Mouse (Mus musculus): ENCODE results near the gene Trmt112. TPM values are rescaled to one million over a fixed set of nuclear protein-coding genes. Genes with fewer than 3 reads are reported as not detected.
"Not testable (repeated sequence)": the region's sequence is repeated elsewhere in the genome, so short reads cannot be mapped to it uniquely, and the experiment has no call there.

The Trmt112 gene
- total RNA-seq (2021) = 10 to 100 TPM; 43.1 to 53.9 TPM
- long read RNA-seq, transcript Trmt112-202 (4 exons, 985 nt) = major isoform, 22 of 23 reads
- long read RNA-seq, partial matches to known transcripts = 0 of 23 reads
- long read RNA-seq, other reads (novel, unspliced or antisense) = 1 of 23 reads

- peak; percentile 92 to 96 for DNase-seq (ENCODE audit: low spot score in 2 of 2)
Measured at GRCm38 (mm10) chr19:6909507-6910289, at the start of gene Trmt112, which contains the start of gene Prdx5. TSS of gene Trmt112 (plus strand) at chr19:6909698. TSS of gene Prdx5 (minus strand) at chr19:6910106.

GRCm38 (mm10) chr19:6859971-6860370 lies 49.5 kb upstream of the Trmt112 start:
- DNase-seq (ENCODE audit: low spot score in 2 of 2) = no peak

GRCm38 (mm10) chr19:6860706-6861105 lies 48.8 kb upstream of the Trmt112 start:
- DNase-seq (ENCODE audit: low spot score in 2 of 2) = no peak

DNA sequence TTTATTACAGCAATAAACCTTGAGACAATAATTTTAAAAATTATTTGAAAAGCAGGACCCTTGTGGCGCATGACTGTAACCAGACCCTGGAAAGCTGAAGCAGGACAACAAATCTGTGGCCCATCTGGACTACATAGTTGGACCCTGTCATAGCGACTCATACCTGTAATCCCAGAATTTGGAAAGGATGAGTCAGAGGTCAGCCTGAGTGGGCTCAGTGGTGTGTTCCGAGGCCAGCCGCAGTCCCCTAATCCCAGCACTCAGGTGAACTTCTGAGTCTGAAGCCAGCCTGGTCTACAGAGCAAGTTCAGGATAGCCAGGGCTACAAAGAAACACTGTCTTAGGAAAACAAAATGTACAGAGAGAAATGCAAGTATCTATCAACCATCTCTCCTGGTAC lies 48.0 kb upstream of the Trmt112 start:
- DNase-seq (ENCODE audit: low spot score in 2 of 2) = no peak

- no peak for DNase-seq (ENCODE audit: low spot score in 2 of 2)
Measured at GRCm38 (mm10) chr19:6869355-6869754, 40.1 kb upstream of the Trmt112 start.

DNA sequence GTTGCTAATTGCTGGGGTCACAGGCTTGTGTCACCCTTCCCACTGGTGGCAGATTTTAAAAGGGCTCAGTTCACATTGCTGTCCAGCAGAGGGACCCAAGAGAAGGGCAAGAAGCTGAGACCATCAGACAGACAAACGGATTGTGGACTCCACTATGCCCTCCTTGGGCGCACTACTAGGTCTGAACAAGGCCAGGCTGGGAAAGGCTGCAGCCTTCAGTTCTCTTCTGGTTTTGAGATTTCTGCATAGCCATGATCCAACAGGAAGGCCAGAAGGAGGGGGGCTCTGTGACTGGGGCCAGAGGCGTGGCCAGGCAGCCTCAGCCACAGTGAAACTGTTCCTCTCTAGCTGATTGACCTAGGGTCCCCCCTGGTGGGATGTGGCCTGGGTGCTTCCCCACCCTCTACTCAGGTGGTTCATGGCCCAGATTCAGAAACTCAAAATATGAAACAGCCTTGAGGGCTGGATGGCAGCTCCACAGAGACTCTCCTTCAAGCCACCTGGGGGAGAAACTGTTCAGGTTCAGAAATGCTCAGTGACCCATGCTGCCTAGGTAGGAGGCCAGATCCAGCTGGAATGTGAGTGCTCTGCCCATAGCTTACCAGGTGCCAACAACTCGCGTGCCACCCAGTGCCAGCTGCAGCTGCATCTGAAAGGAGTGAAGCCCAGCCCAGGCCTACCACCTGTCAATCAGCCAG lies 37.8 kb upstream of the Trmt112 start:
- DNase-seq (ENCODE audit: low spot score in 2 of 2) = no peak

GRCm38 (mm10) chr19:6872701-6873100 lies 36.8 kb upstream of the Trmt112 start:
- DNase-seq (ENCODE audit: low spot score in 2 of 2) = no peak

GRCm38 (mm10) chr19:6874257-6874656 lies 35.2 kb upstream of the Trmt112 start:
- no peak for DNase-seq (ENCODE audit: low spot score in 2 of 2)

DNA sequence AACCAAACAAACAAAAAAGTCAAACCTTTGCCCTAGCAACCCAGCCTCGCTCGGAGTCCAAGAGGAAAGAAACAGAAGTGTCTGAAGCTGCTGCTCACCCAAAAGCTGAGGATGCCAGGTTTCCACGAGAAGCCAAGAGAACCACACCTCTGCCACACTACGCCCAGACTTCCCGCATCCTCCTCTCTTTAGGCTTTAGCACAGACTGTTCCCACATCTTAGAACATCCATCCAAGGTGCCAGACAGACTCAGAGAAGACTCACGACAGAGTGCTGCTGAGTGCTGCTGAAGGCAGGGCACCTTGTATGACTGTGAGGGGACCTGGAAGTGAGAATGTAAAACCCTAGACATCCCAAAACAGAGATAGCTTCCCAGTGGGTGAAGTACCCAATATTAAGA lies 33.7 kb upstream of the Trmt112 start:
- no peak for DNase-seq (ENCODE audit: low spot score in 2 of 2)

DNA sequence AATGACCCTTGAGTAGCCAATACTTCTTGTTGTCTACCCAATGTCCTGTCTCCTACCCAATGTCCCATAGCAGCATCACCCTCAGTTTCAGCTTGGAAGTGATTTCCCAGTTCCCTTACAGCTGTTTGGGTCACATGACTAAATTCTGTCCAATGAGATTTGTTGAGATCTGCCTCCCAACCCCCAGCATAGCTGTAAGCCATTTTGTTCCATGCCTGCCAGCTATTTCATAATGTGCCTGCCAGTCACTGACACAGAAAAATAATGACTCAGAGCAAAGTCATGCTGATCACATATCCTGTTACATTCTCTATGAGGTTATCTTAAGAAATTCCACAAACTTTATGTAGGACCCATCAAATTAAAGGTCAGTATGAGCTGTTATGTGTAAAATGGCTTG lies 32.7 kb upstream of the Trmt112 start:
- no peak for DNase-seq (ENCODE audit: low spot score in 2 of 2)

GRCm38 (mm10) chr19:6877965-6878364 lies 31.5 kb upstream of the Trmt112 start:
- DNase-seq (ENCODE audit: low spot score in 2 of 2) = no peak

- DNase-seq (ENCODE audit: low spot score in 2 of 2) = no peak
Measured at GRCm38 (mm10) chr19:6892512-6892911, 17.0 kb upstream of the Trmt112 start.

DNA sequence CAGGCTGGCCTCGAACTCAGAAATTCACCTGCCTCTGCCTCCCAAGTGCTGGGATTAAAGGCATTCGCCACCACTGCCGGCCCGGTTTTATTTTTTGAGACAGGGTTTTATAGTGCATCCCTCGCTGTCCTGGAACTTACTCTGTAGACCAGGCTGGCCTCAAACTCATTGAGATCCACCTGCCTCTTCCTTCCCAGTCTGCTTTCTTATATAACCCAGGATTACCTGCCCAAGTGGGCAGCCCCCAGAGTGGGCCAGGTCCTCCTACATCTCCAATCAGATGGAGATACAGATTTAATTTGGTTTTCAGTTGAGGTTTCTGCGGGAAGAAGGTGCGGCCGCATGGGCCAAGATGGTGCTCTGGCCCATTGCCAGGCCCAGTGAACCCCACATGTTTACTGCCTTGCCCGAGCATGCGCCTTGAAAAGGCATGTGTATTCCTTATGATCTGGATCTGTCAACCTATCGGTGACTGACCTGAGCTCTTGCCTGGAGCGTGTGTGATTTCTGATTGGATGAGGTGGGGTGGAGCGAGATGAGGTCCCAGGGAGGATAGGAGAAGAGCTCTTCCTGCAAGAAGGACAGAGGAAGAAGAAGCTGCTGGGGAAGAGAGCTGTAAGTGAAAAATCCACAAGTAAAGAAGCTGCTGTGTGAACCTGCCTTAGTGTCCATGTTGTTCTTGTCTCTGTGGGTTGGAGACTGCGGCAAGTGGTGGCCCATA lies 15.6 kb upstream of the Trmt112 start:
- no peak for DNase-seq (ENCODE audit: low spot score in 2 of 2)

DNA sequence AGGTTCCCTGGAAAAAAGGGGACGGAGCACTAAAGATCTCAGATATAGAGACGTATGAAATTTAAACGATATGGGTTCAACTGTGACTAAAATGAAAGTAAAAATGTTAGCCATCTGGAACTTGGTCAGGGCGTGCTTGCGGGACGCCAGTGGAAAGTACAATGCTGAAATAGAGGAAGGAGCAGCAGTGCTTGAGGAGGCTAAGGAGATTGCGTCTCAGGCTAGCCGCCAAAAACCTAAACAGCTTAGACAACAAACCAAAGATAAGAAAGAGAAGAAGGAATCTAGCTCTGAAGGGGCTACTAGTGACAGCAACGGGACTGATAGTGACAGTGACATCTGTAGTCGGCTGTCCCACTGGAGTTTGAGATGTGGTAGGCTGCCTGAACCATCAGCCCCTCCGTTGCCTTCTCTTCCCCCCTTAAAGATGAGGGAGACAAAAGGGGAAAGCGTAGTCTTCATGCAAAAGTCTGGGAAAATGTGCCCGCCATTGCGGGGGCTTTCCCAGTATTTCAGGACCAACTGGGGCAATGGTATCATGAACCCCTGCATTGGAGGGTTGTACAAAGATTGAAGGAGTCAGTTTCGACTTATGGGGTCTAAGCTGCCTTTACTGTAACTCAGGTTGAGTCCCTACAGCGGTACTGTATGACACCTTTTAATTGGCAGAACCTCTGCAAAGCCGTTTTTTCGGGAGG lies 13.7 kb upstream of the Trmt112 start:
- not testable (repeated sequence) for DNase-seq (ENCODE audit: low spot score in 2 of 2)

DNA sequence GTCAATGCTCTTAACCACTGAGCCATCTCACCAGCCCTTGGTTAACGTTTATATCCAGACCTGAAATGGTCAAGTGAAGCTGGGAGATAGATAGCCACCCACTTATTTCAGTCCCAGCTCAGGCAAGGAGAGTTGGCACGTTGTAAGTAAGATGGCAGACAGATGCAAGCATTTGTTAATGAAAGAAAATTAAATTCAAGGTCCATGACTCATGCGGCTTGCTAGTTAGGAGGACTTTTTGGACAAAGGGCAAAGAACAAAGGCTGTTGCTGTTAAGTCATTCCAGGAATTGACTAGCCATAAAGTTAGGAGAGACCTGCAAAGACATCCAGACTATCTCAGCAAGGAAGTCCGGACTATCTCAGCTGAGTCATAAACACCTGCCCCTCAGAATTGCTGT lies 9.9 kb upstream of the Trmt112 start:
- DNase-seq (ENCODE audit: low spot score in 2 of 2) = no peak

DNA sequence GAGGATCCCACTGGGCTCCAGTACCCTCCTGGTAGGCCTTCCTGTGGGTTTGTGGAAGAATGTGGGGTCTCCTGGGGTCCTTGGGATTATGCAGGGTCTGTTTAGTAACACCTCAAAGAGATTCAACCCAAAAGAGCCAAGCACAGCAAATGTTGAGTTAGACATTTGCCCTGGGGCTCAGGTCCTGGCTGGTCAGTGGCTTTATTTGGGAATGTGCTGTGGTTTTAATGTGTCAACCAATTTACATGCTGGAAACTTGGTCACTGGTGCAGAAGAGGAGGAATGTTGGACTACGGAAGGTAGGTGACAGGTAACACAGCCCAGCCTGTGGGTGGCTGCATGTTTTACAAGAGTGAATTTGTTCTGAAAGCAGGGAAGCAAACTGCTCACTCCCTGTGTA lies 6.5 kb upstream of the Trmt112 start:
- no peak for DNase-seq (ENCODE audit: low spot score in 2 of 2)

DNA sequence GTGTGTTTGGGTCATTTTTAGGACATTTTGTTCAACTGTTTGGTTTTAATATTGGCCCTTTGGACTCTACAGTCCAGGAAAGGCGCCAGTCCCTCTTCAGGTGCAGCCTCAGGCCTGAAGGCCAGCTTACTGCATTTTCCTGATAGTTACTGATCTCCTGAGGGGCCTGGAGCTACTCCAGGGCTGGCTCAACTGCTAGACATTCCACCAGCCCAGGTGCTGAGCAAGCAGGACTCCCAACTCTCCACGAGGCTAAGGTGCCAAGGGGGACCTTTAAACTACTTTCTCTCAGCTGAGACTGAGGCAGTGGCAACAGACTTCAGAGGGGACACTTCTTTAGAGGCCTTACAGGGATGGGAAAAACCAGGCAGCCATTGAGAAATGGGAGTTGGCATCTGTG lies 4.7 kb upstream of the Trmt112 start:
- no peak for DNase-seq (ENCODE audit: low spot score in 2 of 2)

DNA sequence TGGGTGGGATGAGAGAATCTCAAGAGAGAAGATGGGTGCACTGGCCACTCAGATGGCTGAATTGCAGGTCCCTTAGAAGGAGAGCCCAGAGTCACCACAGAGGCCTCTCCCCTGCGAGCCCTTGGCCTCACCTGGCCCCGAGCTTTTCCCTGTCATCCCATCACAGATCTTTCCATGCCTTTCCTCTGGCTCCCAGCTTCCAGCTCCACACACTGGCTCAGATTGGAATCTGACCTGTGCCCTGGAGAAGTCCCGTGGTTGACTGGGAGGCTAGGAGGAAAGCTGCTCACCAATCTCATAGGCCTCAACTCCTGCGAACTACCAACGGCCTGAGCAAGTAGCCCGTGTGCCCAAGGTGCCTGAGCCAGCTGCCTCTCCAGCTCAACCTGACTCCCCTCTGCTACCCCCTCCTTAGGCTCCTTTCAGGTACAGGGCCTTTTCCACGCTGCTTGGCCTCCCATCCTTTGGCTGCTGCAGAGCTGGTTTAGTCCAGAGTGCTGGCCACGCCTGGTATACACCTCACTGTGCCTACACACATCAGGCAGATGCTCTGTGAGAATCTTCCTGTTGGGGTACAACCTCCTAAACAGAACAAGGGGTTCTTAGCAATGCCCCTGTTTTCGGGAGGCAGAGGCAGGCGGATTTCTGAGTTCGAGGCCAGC lies 3.9 kb upstream of the Trmt112 start:
- no peak for DNase-seq (ENCODE audit: low spot score in 2 of 2)

DNA sequence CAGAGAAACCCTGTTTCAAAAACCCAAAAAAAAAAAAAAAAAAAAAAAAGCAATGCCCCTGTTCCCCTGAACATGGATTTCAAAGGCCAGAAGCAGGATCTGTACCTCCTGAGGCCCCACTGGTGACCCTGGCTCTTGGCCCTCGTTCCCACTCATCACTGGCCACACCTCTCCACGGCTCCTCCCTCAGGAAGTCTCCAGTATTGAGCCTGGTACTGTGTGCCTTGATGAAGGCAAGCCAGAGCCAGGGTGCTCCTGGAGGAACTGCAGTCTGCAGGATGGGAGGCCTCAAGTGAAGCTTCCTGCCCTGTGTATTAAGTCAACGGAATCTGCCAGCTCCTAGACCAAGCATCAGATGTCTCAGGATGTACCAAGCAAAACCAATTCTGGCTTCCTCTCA lies 3.3 kb upstream of the Trmt112 start:
- DNase-seq (ENCODE audit: low spot score in 2 of 2) = no peak

DNA sequence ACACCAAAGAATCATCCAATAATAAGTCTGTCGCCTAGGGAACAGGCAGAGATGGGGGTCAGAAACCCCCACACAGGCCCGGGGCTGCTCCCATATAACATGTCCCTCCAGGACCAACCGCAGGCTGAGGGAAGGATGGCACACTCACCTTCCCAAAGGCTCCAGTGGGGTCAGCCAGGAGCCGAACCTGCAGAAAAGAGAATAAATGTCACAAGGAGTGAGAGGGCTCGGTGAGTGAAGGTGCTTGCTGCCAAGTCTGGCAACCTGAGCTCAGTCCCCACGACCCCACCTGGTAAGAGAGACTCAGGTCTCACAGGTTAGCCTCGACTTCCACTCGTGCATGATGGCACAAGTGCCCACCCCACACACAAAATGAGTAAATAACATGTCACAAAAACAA lies 2.4 kb upstream of the Trmt112 start:
- DNase-seq (ENCODE audit: low spot score in 2 of 2) = no peak

All from layer of hippocampus, adult 18-20 months (tissue).